8 mouse cellular contexts compared by ENCODE assay signal in the genomic region with DNA sequence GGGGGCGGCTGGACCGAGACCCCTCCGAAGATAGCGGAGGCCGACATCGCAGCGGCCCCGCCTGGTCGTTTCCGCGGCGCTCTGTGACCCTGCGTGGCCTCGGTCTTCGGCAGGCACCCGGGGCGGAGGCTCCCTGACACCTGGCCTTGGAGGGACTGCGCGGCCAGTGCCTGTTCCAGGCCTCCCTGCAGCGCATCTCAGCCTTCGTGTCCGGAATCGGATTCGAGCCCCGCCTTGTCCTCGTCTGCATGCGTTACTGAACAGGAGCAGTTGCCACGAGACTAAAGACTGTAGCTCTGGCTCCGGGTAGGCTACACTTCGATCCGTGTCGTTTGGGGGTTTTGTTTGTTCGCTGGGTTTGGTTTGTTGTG. TPM values are rescaled to one million over a fixed set of nuclear protein-coding genes. Genes with fewer than 3 reads are reported as not detected.
DNase-seq lines count a peak whose midpoint lies in the region; ATAC-seq and TF ChIP-seq lines count a peak whose summit lies in the region.

No protein-coding gene starts in this region.

- peak overlapping the region; percentile 35; the same call in 1 of the 2 replicates for H3K27ac ChIP-seq in heart, embryonic 15.5 days
- peak overlapping the region; percentile 40; the same call in 1 of the 2 replicates for H3K27ac ChIP-seq in heart, postnatal 0 days (ENCODE audit: low read depth)

- H3K4me1 ChIP-seq in heart, embryonic 15.5 days (replicated peaks): peaks cover 15% of the 10 kb centered on the region
- H3K4me1 ChIP-seq in heart, postnatal 0 days (ENCODE audit: control insufficient read depth, insufficient read depth): peaks cover 10% of the 10 kb centered on the region; the same call in 1 of the 2 replicates

- TF ChIP-seq CTCF in heart, postnatal 0 days (IDR thresholded peaks at IDR 0.05; ENCODE audit: low read depth): no peak

- no peaks in the 10 kb centered on the region for H3K27me3 ChIP-seq in heart, embryonic 15.5 days
- no peaks in the 10 kb centered on the region for H3K27me3 ChIP-seq in heart, postnatal 0 days (ENCODE audit: control insufficient read depth, insufficient read depth, low read length)

- WGBS in heart, embryonic 15.5 days: 1% methylated on average over 33 of the region's 33 CpGs
- under 1% methylated on average over 32 of the region's 33 CpGs for WGBS in heart, postnatal 0 days

- H3K9ac ChIP-seq in heart, embryonic 15.5 days: peak overlapping the region; percentile 87
- peak overlapping the region; percentile 82 for H3K9ac ChIP-seq in heart, postnatal 0 days (replicated peaks; ENCODE audit: low read depth, low read length)

- H3K4me2 ChIP-seq in heart, embryonic 15.5 days: peak overlapping the region; percentile 93
- peak overlapping the region; percentile 98 for H3K4me2 ChIP-seq in heart, postnatal 0 days (ENCODE audit: low read depth, low read length)

- ATAC-seq in heart, embryonic 15.5 days (replicated peaks; ENCODE audit: insufficient number of reproducible peaks, insufficient read depth, low FRiP score, low read depth): peak; percentile 47; the same call in 1 of the 2 replicates
- peak; percentile 54 for ATAC-seq in heart, postnatal 0 days (ENCODE audit: insufficient read depth, low read depth)

- no peaks in the 10 kb centered on the region for H3K9me3 ChIP-seq in heart, embryonic 15.5 days (replicated peaks)
- no peaks in the 10 kb centered on the region for H3K9me3 ChIP-seq in heart, postnatal 0 days (replicated peaks; ENCODE audit: control insufficient read depth, low read length)

- H3K36me3 ChIP-seq in heart, embryonic 15.5 days: peaks cover 23% of the 10 kb centered on the region
- peaks cover 27% of the 10 kb centered on the region; the same call in 1 of the 2 replicates for H3K36me3 ChIP-seq in heart, postnatal 0 days (replicated peaks; ENCODE audit: control insufficient read depth, insufficient read depth, low read length)

- H3K4me3 ChIP-seq in heart, embryonic 15.5 days: peak overlapping the region; percentile 99
- H3K4me3 ChIP-seq in heart, postnatal 0 days (ENCODE audit: low read depth, low read length): peak overlapping the region; percentile 84

- DNase-seq in heart, adult 9 months (ENCODE audit: low spot score in 2 of 2): no peak
- DNase-seq in MN1 (ENCODE audit: low spot score): peak; percentile 85
- DNase-seq in heart, postnatal 0 days (ENCODE audit: low spot score): no peak
- peak; percentile 14 for DNase-seq in lung, postnatal 25 days (ENCODE audit: low spot score)
- DNase-seq in adrenal gland, postnatal 36 days: no peak
- no peak for DNase-seq in right cerebral cortex, postnatal 4 days
- no peak for DNase-seq in urinary bladder, postnatal 10 days (ENCODE audit: low spot score)

- no peak for TF ChIP-seq EP300 in heart, postnatal 0 days (IDR thresholded peaks at IDR 0.05; ENCODE audit: low read depth)

RNA-seq across cellular contexts. Expression of gene Cep104, which starts 0.3 kb away (rescaled TPM):
- 11.6 and 16.2 TPM in 2 replicates for polyA plus RNA-seq in heart, embryonic 15.5 days (2015; fragmentation: Nextera tagmentation; extraction: Ambion mirVana)
- total RNA-seq in heart, postnatal 0 days (2014; rRNA removed; ENCODE audit: low replicate concordance): 9.2 and 13.4 TPM in 2 replicates
- 10.0 and 11.3 TPM in 2 replicates for polyA plus RNA-seq in heart, postnatal 0 days (2015; fragmentation: Nextera tagmentation; extraction: Ambion mirVana)
- total RNA-seq in adrenal gland, postnatal 36 days (2021): 10 to 100 TPM; 25.3 to 28.2 TPM

RNA-seq across cellular contexts. Expression of gene Dffb, which starts 0.4 kb away (rescaled TPM):
- 5.5 and 8.5 TPM in 2 replicates for polyA plus RNA-seq in heart, embryonic 15.5 days (2015; fragmentation: Nextera tagmentation; extraction: Ambion mirVana)
- 3.0 and 10.2 TPM in 2 replicates for total RNA-seq in heart, postnatal 0 days (2014; rRNA removed; ENCODE audit: low replicate concordance)
- polyA plus RNA-seq in heart, postnatal 0 days (2015; fragmentation: Nextera tagmentation; extraction: Ambion mirVana): 4.2 and 4.3 TPM in 2 replicates
- 1 to 10 TPM; 2.9 to 3.7 TPM for total RNA-seq in adrenal gland, postnatal 36 days (2021)

RNA-seq across cellular contexts. Expression of gene A430005L14Rik, which starts 18.2 kb away (rescaled TPM):
- 42.7 and 46.8 TPM in 2 replicates for polyA plus RNA-seq in heart, embryonic 15.5 days (2015; fragmentation: Nextera tagmentation; extraction: Ambion mirVana)
- total RNA-seq in heart, postnatal 0 days (2014; rRNA removed; ENCODE audit: low replicate concordance): 27.1 and 47.0 TPM in 2 replicates
- polyA plus RNA-seq in heart, postnatal 0 days (2015; fragmentation: Nextera tagmentation; extraction: Ambion mirVana): 45.0 and 45.7 TPM in 2 replicates
- total RNA-seq in adrenal gland, postnatal 36 days (2021): 10 to 100 TPM; 18.8 to 21.4 TPM

RNA-seq across cellular contexts. Expression of gene Lrrc47, which starts 36.3 kb away (rescaled TPM):
- polyA plus RNA-seq in heart, embryonic 15.5 days (2015; fragmentation: Nextera tagmentation; extraction: Ambion mirVana): 13.4 and 20.9 TPM in 2 replicates
- 13.4 and 18.0 TPM in 2 replicates for total RNA-seq in heart, postnatal 0 days (2014; rRNA removed; ENCODE audit: low replicate concordance)
- 11.1 and 12.2 TPM in 2 replicates for polyA plus RNA-seq in heart, postnatal 0 days (2015; fragmentation: Nextera tagmentation; extraction: Ambion mirVana)
- total RNA-seq in adrenal gland, postnatal 36 days (2021): 10 to 100 TPM; 55.6 to 58.5 TPM

RNA-seq across cellular contexts. Expression of gene Smim1, which starts 50.8 kb away (rescaled TPM):
- 41.4 and 52.6 TPM in 2 replicates for polyA plus RNA-seq in heart, embryonic 15.5 days (2015; fragmentation: Nextera tagmentation; extraction: Ambion mirVana)
- 15.9 and 26.5 TPM in 2 replicates for total RNA-seq in heart, postnatal 0 days (2014; rRNA removed; ENCODE audit: low replicate concordance)
- 23.8 and 32.6 TPM in 2 replicates for polyA plus RNA-seq in heart, postnatal 0 days (2015; fragmentation: Nextera tagmentation; extraction: Ambion mirVana)
- total RNA-seq in adrenal gland, postnatal 36 days (2021): 10 to 100 TPM; 45.4 to 54.8 TPM

Comparison
In these comparisons a context has a peak if more than half of its experiments do, and no peak if none do; other contexts are left out.
1. DNase-seq: peak in MN1 (single experiment) and lung, postnatal 25 days (single experiment); none in heart, adult 9 months (0 of 2), heart, postnatal 0 days (single experiment), adrenal gland, postnatal 36 days (0 of 2), right cerebral cortex, postnatal 4 days (single experiment) and urinary bladder, postnatal 10 days (single experiment).